Comparison of ENCODE assay signal across 14 mouse cellular contexts in genomic region chr1:178989485-178989884, GRCm38 (mm10).
DNase-seq lines count a peak whose midpoint lies in the region; ATAC-seq and TF ChIP-seq lines count a peak whose summit lies in the region.
"Had no signal": no experiment of that assay in that cellular context is flagged by ENCODE, and none has a peak within 500 bp of the region (broad histone marks: within the 10 kb centered on the region; RNA-seq: fewer than 3 reads in every experiment).

No protein-coding gene starts in this region.

- TF ChIP-seq CTCF in kidney, adult 2 months (conservative IDR thresholded peaks at IDR 0.05; ENCODE audit: insufficient read depth, insufficient read length, low read depth, low read length), result no peak

- DNase-seq in hindbrain, embryonic 10.5 days (ENCODE audit: low spot score), result no peak
- no peak for DNase-seq in neural tube, embryonic 10.5 days (ENCODE audit: extremely low spot score, low spot score)
- DNase-seq in midbrain, embryonic 14.5 days, result peak; percentile 11
- DNase-seq in left cerebral cortex, adult 18-20 months (ENCODE audit: low spot score in 2 of 2), result no peak
- DNase-seq in kidney, adult 2 months, result no peak
- DNase-seq: cerebellum, adult 2 months; forebrain, postnatal 0 days; heart, postnatal 4 days; liver, embryonic 13.5 days had no signal

- H3K4me3 ChIP-seq in hindbrain, embryonic 13.5 days, result no peak overlapping the region
- H3K4me3 ChIP-seq in hindbrain, embryonic 10.5 days, result no peak overlapping the region
- H3K4me3 ChIP-seq in neural tube, embryonic 13.5 days, result no peak overlapping the region
- no peak overlapping the region for H3K4me3 ChIP-seq in midbrain, embryonic 14.5 days (replicated peaks; ENCODE audit: low read depth, low read length)
- H3K4me3 ChIP-seq in kidney, adult 2 months (ENCODE audit: insufficient read depth, low read depth, low read length), result no peak overlapping the region
- H3K4me3 ChIP-seq: limb, embryonic 13.5 days; liver, embryonic 13.5 days had no signal

- ATAC-seq in hindbrain, embryonic 13.5 days (ENCODE audit: low FRiP score), result no peak
- ATAC-seq in neural tube, embryonic 13.5 days (ENCODE audit: low read depth), result no peak
- ATAC-seq in midbrain, embryonic 14.5 days (ENCODE audit: low FRiP score, low TSS enrichment), result no peak
- ATAC-seq: forebrain, postnatal 0 days; intestine, postnatal 0 days had no signal

- no peaks in the 10 kb centered on the region for H3K9me3 ChIP-seq in hindbrain, embryonic 13.5 days
- H3K9me3 ChIP-seq in hindbrain, embryonic 10.5 days, result no peaks in the 10 kb centered on the region
- H3K9me3 ChIP-seq in neural tube, embryonic 13.5 days, result no peaks in the 10 kb centered on the region
- H3K9me3 ChIP-seq in midbrain, embryonic 14.5 days (ENCODE audit: control insufficient read depth, low read length), result no peaks in the 10 kb centered on the region
- H3K9me3 ChIP-seq: limb, embryonic 13.5 days; liver, embryonic 13.5 days had no signal

- WGBS in hindbrain, embryonic 13.5 days, result 61% methylated on average over 4 of the region's 4 CpGs
- 89% methylated on average over 4 of the region's 4 CpGs for whole genome bisulfite sequencing in hindbrain, embryonic 10.5 days
- WGBS in neural tube, embryonic 13.5 days, result 71% methylated on average over 4 of the region's 4 CpGs
- WGBS in midbrain, embryonic 14.5 days, result 78% methylated on average over 4 of the region's 4 CpGs
- 88% methylated on average over 4 of the region's 4 CpGs for WGBS in kidney, adult 2 months

- no peak for TF ChIP-seq POLR2A in kidney, adult 2 months (IDR thresholded peaks at IDR 0.05; ENCODE audit: low read depth, low read length)

- peaks cover 17% of the 10 kb centered on the region for H3K4me1 ChIP-seq in hindbrain, embryonic 13.5 days (replicated peaks)
- H3K4me1 ChIP-seq in hindbrain, embryonic 10.5 days (replicated peaks), result peaks cover 12% of the 10 kb centered on the region
- H3K4me1 ChIP-seq in neural tube, embryonic 13.5 days (replicated peaks), result peaks cover 11% of the 10 kb centered on the region
- peaks cover 7% of the 10 kb centered on the region for H3K4me1 ChIP-seq in midbrain, embryonic 14.5 days (ENCODE audit: control insufficient read depth, insufficient read depth, low read length)
- no peaks in the 10 kb centered on the region; the same call in 1 of the 2 replicates for H3K4me1 ChIP-seq in kidney, adult 2 months (ENCODE audit: control insufficient read depth, insufficient read depth, low read length)
- H3K4me1 ChIP-seq: liver, embryonic 13.5 days had no signal

- peak overlapping the region; percentile 49 for H3K27ac ChIP-seq in hindbrain, embryonic 13.5 days
- no peak overlapping the region for H3K27ac ChIP-seq in hindbrain, embryonic 10.5 days
- peak overlapping the region; percentile 13; the same call in 1 of the 2 replicates for H3K27ac ChIP-seq in neural tube, embryonic 13.5 days (replicated peaks)
- H3K27ac ChIP-seq in midbrain, embryonic 14.5 days (replicated peaks; ENCODE audit: low read depth, low read length), result 0 out of 2 replicates have a peak overlapping the region, but pooled peaks have one; percentile 26
- no peak overlapping the region for H3K27ac ChIP-seq in kidney, adult 2 months (ENCODE audit: insufficient read depth, low read depth, low read length)
- H3K27ac ChIP-seq: limb, embryonic 13.5 days; liver, embryonic 13.5 days; stomach, postnatal 0 days had no signal

- no peak overlapping the region for H3K9ac ChIP-seq in hindbrain, embryonic 13.5 days
- no peak overlapping the region for H3K9ac ChIP-seq in neural tube, embryonic 13.5 days
- no peak overlapping the region for H3K9ac ChIP-seq in midbrain, embryonic 14.5 days (replicated peaks; ENCODE audit: low read length)
- H3K9ac ChIP-seq: forebrain, postnatal 0 days; limb, embryonic 13.5 days; liver, embryonic 13.5 days had no signal

- no peak overlapping the region for H3K4me2 ChIP-seq in hindbrain, embryonic 13.5 days
- H3K4me2 ChIP-seq in neural tube, embryonic 13.5 days, result no peak overlapping the region
- no peak overlapping the region for H3K4me2 ChIP-seq in midbrain, embryonic 14.5 days (ENCODE audit: low read length)
- H3K4me2 ChIP-seq: limb, embryonic 13.5 days; liver, embryonic 13.5 days had no signal

- no peaks in the 10 kb centered on the region for H3K36me3 ChIP-seq in hindbrain, embryonic 13.5 days
- H3K36me3 ChIP-seq in hindbrain, embryonic 10.5 days, result no peaks in the 10 kb centered on the region
- no peaks in the 10 kb centered on the region for H3K36me3 ChIP-seq in neural tube, embryonic 13.5 days
- no peaks in the 10 kb centered on the region for H3K36me3 ChIP-seq in midbrain, embryonic 14.5 days (ENCODE audit: control insufficient read depth, insufficient read depth, low read length)
- no peaks in the 10 kb centered on the region for H3K36me3 ChIP-seq in kidney, adult 2 months (ENCODE audit: control insufficient read depth, insufficient read depth, low read length)
- H3K36me3 ChIP-seq: limb, embryonic 13.5 days; liver, embryonic 13.5 days had no signal

- H3K27me3 ChIP-seq in hindbrain, embryonic 13.5 days, result no peaks in the 10 kb centered on the region
- no peaks in the 10 kb centered on the region for H3K27me3 ChIP-seq in hindbrain, embryonic 10.5 days (ENCODE audit: insufficient read depth, poor library complexity, severe bottlenecking)
- no peaks in the 10 kb centered on the region for H3K27me3 ChIP-seq in neural tube, embryonic 13.5 days
- no peaks in the 10 kb centered on the region for H3K27me3 ChIP-seq in midbrain, embryonic 14.5 days (ENCODE audit: control insufficient read depth, insufficient read depth, low read length)
- H3K27me3 ChIP-seq in kidney, adult 2 months (replicated peaks; ENCODE audit: control insufficient read depth, insufficient read depth, low read length), result no peaks in the 10 kb centered on the region
- H3K27me3 ChIP-seq: limb, embryonic 13.5 days; liver, embryonic 13.5 days had no signal

Comparison
In these comparisons a context has a peak if more than half of its experiments do, and no peak if none do; other contexts are left out.
1. H3K27ac ChIP-seq: peak in hindbrain, embryonic 13.5 days (single experiment), neural tube, embryonic 13.5 days (single experiment) and midbrain, embryonic 14.5 days (single experiment); none in hindbrain, embryonic 10.5 days (single experiment) and kidney, adult 2 months (single experiment).